Mouse (Mus musculus): ENCODE data around the gene Tead1. TPM values are rescaled to one million over a fixed set of nuclear protein-coding genes. Genes with fewer than 3 reads are reported as not detected.

The Tead1 gene
- polyA plus RNA-seq, 1 experiment from 2014 or later: 18.0 TPM

DNA sequence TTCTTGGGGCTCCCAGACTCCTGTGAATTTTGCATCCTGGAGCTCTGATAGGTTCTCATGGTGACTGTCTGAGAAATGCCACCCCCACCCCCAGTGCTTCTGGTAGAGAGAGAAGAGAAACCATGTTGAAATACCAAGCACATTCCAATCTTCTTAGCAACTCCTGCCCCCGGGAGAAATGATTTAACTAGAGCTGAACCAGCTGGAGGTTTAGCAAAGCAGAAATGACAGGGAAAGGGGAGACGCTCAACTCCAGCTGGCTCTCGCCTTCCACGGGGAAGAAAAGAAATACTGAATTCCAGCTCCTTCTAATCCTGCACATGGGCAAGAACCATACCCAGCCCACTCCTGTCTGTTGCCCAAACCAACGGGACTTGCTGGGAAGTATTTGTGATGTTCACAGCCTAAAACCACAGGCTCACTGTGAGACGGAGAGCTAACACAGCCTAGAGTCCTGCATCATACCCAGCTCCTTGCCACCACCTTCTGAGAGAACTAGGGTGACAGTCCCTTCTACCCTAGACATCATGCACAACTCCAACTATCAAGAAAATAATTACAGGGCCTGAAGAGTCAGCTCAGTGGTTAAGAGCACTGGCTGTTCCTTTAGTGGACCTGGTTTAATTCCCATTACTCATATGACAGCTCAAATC is 15.7 kb upstream of the Tead1 start:
- no peaks in the 10 kb centered on the region for H3K27me3 ChIP-seq
- H3K9me3 ChIP-seq: no peaks in the 10 kb centered on the region
- WGBS: 37% methylated on average over 6 of the region's 6 CpGs
- no peaks in the 10 kb centered on the region for H3K4me1 ChIP-seq
- no peak for ATAC-seq (replicated peaks)
- H3K9ac ChIP-seq (replicated peaks): no peak overlapping the region
- H3K27ac ChIP-seq (replicated peaks): no peak overlapping the region
- no peaks in the 10 kb centered on the region for H3K36me3 ChIP-seq
- H3K4me3 ChIP-seq: no peak overlapping the region
- H3K4me2 ChIP-seq (replicated peaks): no peak overlapping the region

- WGBS: 88% methylated on average over 2 of the region's 2 CpGs
- ATAC-seq (replicated peaks): no peak
- Histone ChIP-seq H3K27me3 (no peaks in the 10 kb centered on the region), H3K4me3 (no peak overlapping the region), H3K9ac (replicated peaks) (no peak overlapping the region), H3K4me2 (replicated peaks) (no peak overlapping the region), H3K9me3 (no peaks in the 10 kb centered on the region), H3K27ac (replicated peaks) (no peak overlapping the region), H3K4me1 (no peaks in the 10 kb centered on the region), H3K36me3 (no peaks in the 10 kb centered on the region)
Observed at GRCm38 (mm10) chr7:112669993-112670392, 9.1 kb upstream of the Tead1 start.

GRCm38 (mm10) chr7:112678418-112679170 is 524 bp upstream of the Tead1 start:
- Histone ChIP-seq H3K27ac (replicated peaks) (peak overlapping the region; percentile 92), H3K9me3 (no peaks in the 10 kb centered on the region), H3K4me1 (peaks cover 41% of the 10 kb centered on the region), H3K27me3 (no peaks in the 10 kb centered on the region), H3K4me3 (peak overlapping the region; percentile 99), H3K36me3 (no peaks in the 10 kb centered on the region), H3K4me2 (replicated peaks) (peak overlapping the region; percentile 93), H3K9ac (replicated peaks) (peak overlapping the region; percentile 56)
- WGBS: under 1% methylated on average over 44 of the region's 44 CpGs
- ATAC-seq (replicated peaks): peak; percentile 76

- peak overlapping the region; percentile 99 for H3K4me3 ChIP-seq
- under 1% methylated on average over 90 of the region's 95 CpGs for whole genome bisulfite sequencing
- H3K9ac ChIP-seq (replicated peaks): peak overlapping the region; percentile 56
- H3K4me1 ChIP-seq: peaks cover 51% of the 10 kb centered on the region
- no peaks in the 10 kb centered on the region for H3K9me3 ChIP-seq
- no peaks in the 10 kb centered on the region for H3K27me3 ChIP-seq
- ATAC-seq (replicated peaks): peak; percentile 70
- H3K27ac ChIP-seq (replicated peaks): peak overlapping the region; percentile 92
- H3K36me3 ChIP-seq: no peaks in the 10 kb centered on the region
- H3K4me2 ChIP-seq (replicated peaks): peak overlapping the region; percentile 93
Observed at GRCm38 (mm10) chr7:112679513-112680245, 561 bp downstream of the Tead1 start.

DNA sequence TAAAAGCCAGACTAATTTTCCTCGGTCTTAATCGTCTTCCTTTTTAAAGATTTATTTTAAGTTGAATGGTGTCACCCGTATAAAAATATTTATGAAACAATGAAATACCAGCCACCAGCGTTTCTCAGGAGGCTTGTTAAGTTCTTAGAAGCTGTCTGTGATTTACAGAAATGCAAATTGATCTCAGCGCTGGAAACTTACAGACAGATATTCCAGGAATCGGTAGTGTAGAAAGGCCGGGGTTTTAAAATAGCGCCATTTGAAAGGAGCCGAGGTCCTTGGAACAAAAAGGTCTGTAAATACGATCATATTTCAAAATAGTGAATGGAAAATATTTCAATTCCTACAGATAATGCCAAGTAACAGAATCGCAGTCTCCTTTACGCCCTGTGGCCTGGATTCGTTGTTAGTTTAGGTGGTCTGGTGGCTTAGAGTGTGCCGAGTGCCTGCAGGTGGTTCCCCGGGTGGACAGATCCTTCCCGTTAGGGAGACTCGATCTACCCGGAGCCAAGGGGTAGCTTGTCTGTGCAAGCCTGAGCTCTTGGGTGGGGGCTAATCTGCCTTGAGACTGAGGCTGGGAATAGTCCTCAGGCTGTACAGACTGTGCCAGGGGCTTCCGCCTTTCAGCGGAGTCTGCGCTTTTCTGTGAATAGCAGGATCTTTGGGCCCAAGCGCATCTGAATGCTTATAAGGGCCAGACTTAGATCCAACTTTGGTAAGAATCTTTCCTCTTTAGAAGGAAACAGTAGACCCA is 1.6 kb downstream of the Tead1 start:
- WGBS: under 1% methylated on average over 22 of the region's 22 CpGs
- Histone ChIP-seq H3K36me3 (no peaks in the 10 kb centered on the region), H3K4me3 (peak overlapping the region; percentile 99), H3K4me2 (replicated peaks) (peak overlapping the region; percentile 93), H3K4me1 (peaks cover 61% of the 10 kb centered on the region), H3K27ac (replicated peaks) (peak overlapping the region; percentile 45), H3K27me3 (no peaks in the 10 kb centered on the region), H3K9ac (replicated peaks) (peak overlapping the region; percentile 56), H3K9me3 (no peaks in the 10 kb centered on the region)
- 0 out of 2 replicates have a peak, but pooled peaks have one; percentile 20 for ATAC-seq (replicated peaks)

- Histone ChIP-seq H3K4me3 (peak overlapping the region; percentile 11; the same call in 1 of the 2 replicates), H3K9ac (replicated peaks) (no peak overlapping the region), H3K27ac (replicated peaks) (peak overlapping the region; percentile 47; the same call in 1 of the 2 replicates), H3K9me3 (no peaks in the 10 kb centered on the region), H3K27me3 (no peaks in the 10 kb centered on the region), H3K36me3 (no peaks in the 10 kb centered on the region), H3K4me1 (peaks cover 69% of the 10 kb centered on the region), H3K4me2 (replicated peaks) (peak overlapping the region; percentile 29)
- WGBS: 8% methylated on average over 23 of the region's 23 CpGs
- ATAC-seq (replicated peaks): no peak
Observed at GRCm38 (mm10) chr7:112684626-112685561, 5.8 kb downstream of the Tead1 start.

DNA sequence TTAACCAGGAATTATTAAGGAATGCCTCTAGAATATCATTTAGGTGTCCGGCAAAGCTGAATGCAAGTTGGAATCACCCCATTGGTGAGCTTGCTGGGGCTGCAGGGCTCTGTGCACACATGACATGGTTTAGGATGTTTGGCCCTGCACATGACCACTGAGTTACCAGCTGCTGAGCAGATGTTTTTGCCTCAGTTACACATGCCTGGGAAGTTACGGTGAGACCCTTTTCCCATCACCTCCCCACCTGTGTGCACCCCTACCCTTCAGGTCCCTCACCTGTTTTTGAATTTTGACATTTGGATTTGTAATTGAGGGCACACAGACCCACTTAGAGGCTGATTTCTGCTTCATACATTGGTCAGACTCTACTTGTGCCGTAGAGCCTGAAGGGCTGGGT is 6.9 kb downstream of the Tead1 start:
- 80% methylated on average over 3 of the region's 3 CpGs for WGBS
- Histone ChIP-seq H3K36me3 (no peaks in the 10 kb centered on the region), H3K27ac (replicated peaks) (no peak overlapping the region), H3K27me3 (no peaks in the 10 kb centered on the region), H3K4me1 (peaks cover 62% of the 10 kb centered on the region), H3K9ac (replicated peaks) (no peak overlapping the region), H3K4me3 (no peak overlapping the region), H3K4me2 (replicated peaks) (no peak overlapping the region), H3K9me3 (no peaks in the 10 kb centered on the region)
- no peak for ATAC-seq (replicated peaks)

- Histone ChIP-seq H3K9ac (replicated peaks) (no peak overlapping the region), H3K9me3 (no peaks in the 10 kb centered on the region), H3K27ac (replicated peaks) (no peak overlapping the region), H3K36me3 (no peaks in the 10 kb centered on the region), H3K4me2 (replicated peaks) (no peak overlapping the region), H3K27me3 (no peaks in the 10 kb centered on the region), H3K4me3 (no peak overlapping the region), H3K4me1 (peaks cover 59% of the 10 kb centered on the region)
- 50% methylated on average over 10 of the region's 10 CpGs for WGBS
- no peak for ATAC-seq (replicated peaks)
Observed at GRCm38 (mm10) chr7:112686586-112686985, 7.5 kb downstream of the Tead1 start.

- ATAC-seq (replicated peaks): no peak
- Histone ChIP-seq H3K4me1 (peaks cover 43% of the 10 kb centered on the region), H3K4me2 (replicated peaks) (no peak overlapping the region), H3K4me3 (no peak overlapping the region), H3K36me3 (no peaks in the 10 kb centered on the region), H3K27me3 (no peaks in the 10 kb centered on the region), H3K9me3 (no peaks in the 10 kb centered on the region), H3K9ac (replicated peaks) (no peak overlapping the region), H3K27ac (replicated peaks) (no peak overlapping the region)
- 48% methylated on average over 9 of the region's 9 CpGs for WGBS
Observed at GRCm38 (mm10) chr7:112688425-112689001, 9.4 kb downstream of the Tead1 start.

DNA sequence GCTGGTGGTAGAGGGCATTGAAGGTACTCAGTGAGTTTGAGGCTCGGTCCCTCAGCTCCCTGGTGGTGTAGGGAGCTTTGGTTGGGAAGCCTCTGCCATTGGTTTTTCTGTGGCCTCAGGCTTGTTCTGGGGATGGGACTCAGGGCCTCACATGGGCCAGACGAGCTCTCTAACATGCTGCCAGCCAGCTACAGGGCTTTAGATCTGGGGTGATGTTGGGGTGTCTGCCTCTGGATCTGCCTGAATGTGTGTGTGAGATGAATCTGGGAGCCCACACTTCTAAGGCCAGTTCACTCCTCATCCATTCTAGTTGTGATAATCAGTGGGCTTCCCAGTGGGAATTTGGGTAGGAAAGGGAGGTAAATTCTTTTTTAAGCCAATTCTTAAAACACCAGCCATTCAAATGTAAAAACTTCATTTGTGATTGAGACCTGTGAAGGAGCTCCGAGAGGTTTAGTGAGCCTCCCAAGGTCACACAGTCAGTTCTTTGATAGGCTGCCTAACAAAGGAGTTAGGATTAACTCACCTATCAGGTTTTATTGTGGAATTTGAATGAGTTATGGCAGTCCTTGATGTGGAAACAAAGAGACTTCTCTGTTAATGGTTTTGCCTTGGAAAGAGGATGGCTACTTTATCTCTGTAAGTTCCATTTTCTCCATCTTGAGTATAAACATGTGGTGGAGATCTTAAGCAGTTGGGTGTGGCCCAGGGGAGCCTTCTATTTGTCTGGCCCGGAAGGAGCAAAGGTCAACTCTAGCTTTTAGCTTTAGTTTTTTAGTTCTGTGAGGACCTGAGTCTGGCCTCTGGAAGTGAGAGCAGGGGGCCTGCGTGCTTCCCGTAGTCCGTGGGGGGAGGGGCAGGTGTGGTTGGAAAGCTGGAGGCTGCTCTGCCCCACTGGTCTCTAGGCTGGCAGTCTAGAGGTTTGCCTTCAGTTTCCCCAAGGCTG is 12.0 kb downstream of the Tead1 start:
- peaks cover 30% of the 10 kb centered on the region for H3K4me1 ChIP-seq
- no peaks in the 10 kb centered on the region for H3K36me3 ChIP-seq
- H3K27me3 ChIP-seq: no peaks in the 10 kb centered on the region
- 24% methylated on average over 7 of the region's 7 CpGs for WGBS
- H3K27ac ChIP-seq (replicated peaks): no peak overlapping the region
- ATAC-seq (replicated peaks): no peak
- no peak overlapping the region for H3K4me3 ChIP-seq
- H3K4me2 ChIP-seq (replicated peaks): no peak overlapping the region
- H3K9me3 ChIP-seq: no peaks in the 10 kb centered on the region
- H3K9ac ChIP-seq (replicated peaks): no peak overlapping the region

Data from forebrain, embryonic 15.5 days (tissue).